Mouse (Mus musculus): Measurements from ENCODE around the gene Stk11. TPM values are rescaled to one million over a fixed set of nuclear protein-coding genes. Genes with fewer than 3 reads are reported as not detected.

The Stk11 gene
- polyA plus RNA-seq, 1 experiment from 2014 or later: 18.1 TPM

DNA sequence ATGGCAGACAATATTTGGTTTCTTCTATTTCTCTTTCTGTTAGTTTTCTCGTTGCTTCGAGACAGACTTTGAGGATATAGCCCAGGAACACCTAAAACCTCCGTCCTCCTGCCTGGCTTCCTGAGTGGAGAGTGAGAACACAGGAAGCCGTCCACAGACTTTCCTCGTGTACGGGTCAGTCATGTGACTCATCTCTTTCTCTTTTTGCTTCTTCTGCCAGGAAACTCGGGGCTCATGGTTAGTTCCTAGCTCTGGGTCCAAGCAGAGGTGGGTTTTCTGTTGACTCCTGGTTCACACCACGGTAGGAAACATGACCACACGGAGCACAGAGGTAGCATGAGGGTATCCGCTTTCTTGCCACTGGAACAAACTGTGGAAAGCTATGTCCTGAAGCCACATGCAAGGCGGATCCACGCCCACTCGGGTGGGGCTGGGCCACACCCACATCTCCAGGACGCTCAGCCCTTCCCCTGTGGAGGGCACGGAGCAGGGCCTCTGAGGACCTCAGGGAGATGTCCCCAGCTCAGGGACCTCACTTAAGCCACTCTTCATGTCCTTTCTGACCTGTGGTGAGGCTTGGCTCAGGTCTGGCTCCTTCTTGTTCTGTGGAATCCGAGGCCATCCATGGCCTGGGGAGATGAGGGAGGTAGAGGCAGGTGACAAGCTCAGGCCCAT lies 35.1 kb upstream of the Stk11 start:
- H3K4me3 ChIP-seq: no peak overlapping the region
- H3K36me3 ChIP-seq (replicated peaks): peaks cover 78% of the 10 kb centered on the region
- peaks cover 13% of the 10 kb centered on the region for H3K4me1 ChIP-seq
- no peaks in the 10 kb centered on the region for H3K9me3 ChIP-seq
- DNase-seq (ENCODE audit: extremely low spot score, low spot score): no peak
- no peak overlapping the region for H3K27ac ChIP-seq
- 87% methylated on average over 16 of the region's 16 CpGs for WGBS
- H3K27me3 ChIP-seq (ENCODE audit: poor library complexity, severe bottlenecking): no peaks in the 10 kb centered on the region

DNA sequence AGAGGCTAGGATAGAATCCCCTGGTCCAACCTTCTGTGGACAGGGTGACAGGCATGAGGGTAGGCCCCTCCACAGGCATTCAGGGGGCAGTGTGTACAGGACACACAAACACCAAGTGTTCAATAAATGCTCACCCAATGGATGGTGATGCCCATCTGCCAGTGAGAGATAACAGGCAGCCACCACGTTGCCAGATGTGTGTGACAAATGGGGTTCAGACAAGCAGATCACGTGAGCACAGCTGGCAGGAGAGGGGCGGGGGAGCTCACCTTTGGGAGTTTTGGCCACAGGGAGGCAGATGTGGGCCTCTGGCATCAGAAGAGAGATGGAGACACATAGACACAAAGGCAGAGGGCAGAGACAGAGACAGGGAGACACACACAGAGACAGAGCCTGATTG lies 34.5 kb upstream of the Stk11 start:
- no peaks in the 10 kb centered on the region for H3K9me3 ChIP-seq
- H3K27ac ChIP-seq: no peak overlapping the region
- peaks cover 78% of the 10 kb centered on the region for H3K36me3 ChIP-seq (replicated peaks)
- 85% methylated on average over 3 of the region's 3 CpGs for WGBS
- H3K27me3 ChIP-seq (ENCODE audit: poor library complexity, severe bottlenecking): no peaks in the 10 kb centered on the region
- H3K4me1 ChIP-seq: peaks cover 7% of the 10 kb centered on the region
- DNase-seq (ENCODE audit: extremely low spot score, low spot score): no peak
- no peak overlapping the region for H3K4me3 ChIP-seq

DNA sequence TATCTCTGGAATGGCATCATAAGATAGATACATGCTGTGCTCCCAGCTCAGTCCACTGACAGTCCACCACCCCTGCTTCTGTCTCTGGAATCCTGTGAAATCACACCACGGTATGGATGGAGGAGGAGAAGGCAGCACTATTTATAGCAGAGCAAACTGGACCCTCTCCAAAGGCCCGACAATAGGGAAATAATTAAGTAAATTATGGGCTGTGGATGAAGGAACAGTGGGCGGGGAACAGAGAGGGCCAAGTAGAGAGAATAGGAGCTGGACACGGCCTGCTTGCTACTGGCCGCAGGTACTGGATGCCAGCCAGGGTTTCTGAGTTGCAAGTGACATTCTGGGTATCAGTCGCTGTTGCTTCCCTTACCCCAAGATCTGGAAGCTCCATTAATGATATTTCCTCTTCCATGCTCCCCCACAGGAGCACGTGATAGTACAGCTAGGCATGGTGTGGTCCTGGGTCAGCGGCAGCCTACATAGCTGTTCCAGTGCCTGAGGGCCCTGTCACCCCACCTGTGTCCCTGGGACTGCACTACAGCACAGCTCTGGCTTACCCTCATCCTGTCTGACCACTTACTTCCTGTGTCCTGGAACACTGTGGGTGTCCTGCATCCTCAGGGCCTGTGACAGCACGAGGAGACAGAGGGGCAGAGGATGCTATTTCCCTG lies 30.7 kb upstream of the Stk11 start:
- H3K36me3 ChIP-seq (replicated peaks): peaks cover 59% of the 10 kb centered on the region
- no peaks in the 10 kb centered on the region for H3K9me3 ChIP-seq
- H3K4me3 ChIP-seq: no peak overlapping the region
- no peaks in the 10 kb centered on the region for H3K27me3 ChIP-seq (ENCODE audit: poor library complexity, severe bottlenecking)
- no peak for DNase-seq (ENCODE audit: extremely low spot score, low spot score)
- WGBS: 85% methylated on average over 9 of the region's 9 CpGs
- H3K4me1 ChIP-seq: peaks cover 10% of the 10 kb centered on the region; the same call in 1 of the 2 replicates
- H3K27ac ChIP-seq: no peak overlapping the region

DNA sequence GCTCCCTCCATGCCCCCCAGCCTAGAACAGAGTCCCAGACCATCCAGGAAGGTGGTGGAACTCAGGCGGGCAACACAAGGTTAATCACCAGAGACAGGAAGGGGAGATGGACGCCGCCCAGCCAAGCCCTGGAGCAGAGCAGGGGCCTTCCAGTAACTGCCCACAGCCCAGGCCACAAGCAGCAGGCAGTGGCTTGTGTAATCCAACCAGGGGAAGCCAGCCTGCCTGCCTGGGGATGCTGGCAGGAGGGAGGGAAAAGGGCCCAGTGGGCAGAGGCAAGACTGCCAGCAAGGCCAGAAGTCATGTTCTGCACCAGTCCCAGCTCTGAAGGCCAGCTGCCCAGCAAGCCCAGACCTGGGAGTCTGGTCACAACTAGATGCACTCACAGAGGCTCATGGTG lies 28.8 kb upstream of the Stk11 start:
- no peak for DNase-seq (ENCODE audit: extremely low spot score, low spot score)
- H3K4me3 ChIP-seq: no peak overlapping the region; the same call in 1 of the 2 replicates
- no peaks in the 10 kb centered on the region for H3K9me3 ChIP-seq
- H3K27ac ChIP-seq: no peak overlapping the region
- WGBS: 70% methylated on average over 3 of the region's 3 CpGs
- peaks cover 4% of the 10 kb centered on the region; the same call in 1 of the 2 replicates for H3K4me1 ChIP-seq
- peaks cover 53% of the 10 kb centered on the region for H3K36me3 ChIP-seq (replicated peaks)
- H3K27me3 ChIP-seq (ENCODE audit: poor library complexity, severe bottlenecking): no peaks in the 10 kb centered on the region

DNA sequence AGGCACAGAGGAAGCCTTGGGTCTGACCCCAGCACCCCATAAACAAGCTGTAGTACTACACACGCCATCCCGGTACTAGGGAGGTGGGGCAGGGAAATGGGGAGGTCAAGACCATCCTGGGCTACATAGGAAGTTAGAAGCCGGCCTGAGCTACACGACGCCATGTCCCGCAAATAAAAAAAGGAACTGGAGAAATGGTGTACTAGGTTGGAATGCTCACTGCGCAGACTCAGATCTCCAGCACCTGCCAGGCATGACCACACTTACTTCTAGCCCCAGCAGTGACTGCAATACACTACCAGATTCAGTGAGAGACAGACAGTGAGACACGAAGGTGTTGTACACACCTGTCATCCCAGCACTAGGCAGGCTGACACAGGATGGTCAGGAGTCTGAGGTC lies 28.1 kb upstream of the Stk11 start:
- peaks cover 48% of the 10 kb centered on the region for H3K36me3 ChIP-seq (replicated peaks)
- H3K4me3 ChIP-seq: no peak overlapping the region
- no peaks in the 10 kb centered on the region for H3K9me3 ChIP-seq
- DNase-seq (ENCODE audit: extremely low spot score, low spot score): no peak
- no peak overlapping the region for H3K27ac ChIP-seq
- 92% methylated on average over 8 of the region's 8 CpGs for WGBS
- H3K4me1 ChIP-seq: peaks cover 4% of the 10 kb centered on the region; the same call in 1 of the 2 replicates
- no peaks in the 10 kb centered on the region for H3K27me3 ChIP-seq (ENCODE audit: poor library complexity, severe bottlenecking)

DNA sequence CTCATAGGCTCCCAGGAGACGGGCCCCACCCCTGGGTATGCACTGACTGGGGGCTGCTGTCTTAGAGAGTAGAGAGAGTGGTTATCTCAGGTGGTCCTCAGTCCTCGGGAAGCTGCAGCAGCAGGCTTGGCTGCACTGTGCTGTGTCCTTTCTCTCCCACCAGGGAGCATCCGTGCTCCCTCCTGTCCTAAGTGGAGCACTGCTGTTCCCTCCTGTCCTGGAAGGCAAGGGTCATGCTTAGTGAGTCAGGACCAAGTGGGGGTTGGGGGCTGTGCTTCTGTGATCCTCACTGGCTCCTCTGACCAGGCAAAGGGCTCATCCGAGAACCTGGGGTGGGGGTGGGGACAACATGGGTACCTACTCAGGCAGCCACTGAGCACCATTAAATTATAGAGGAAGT lies 26.5 kb upstream of the Stk11 start:
- H3K27ac ChIP-seq: 0 out of 2 replicates have a peak overlapping the region, but pooled peaks have one; percentile 20

DNA sequence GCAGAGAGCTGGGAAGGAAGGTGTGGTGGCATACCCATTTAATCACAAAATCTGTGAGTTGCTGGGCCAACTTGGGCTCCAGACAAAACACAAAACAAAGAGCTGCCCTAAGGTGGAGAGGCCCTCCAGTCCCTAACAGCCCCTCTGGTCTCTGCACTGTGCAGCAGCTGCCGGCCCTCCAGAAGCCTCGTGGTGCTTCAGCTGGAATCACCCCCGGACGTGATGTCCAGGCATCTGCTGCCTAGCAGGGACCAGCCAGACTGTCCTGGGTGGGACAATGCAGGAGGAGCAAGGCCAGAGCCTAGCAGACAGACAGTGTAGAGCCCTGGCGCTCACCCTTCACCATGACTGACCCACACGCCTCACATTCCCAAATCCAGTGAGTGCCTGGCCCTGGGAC lies 24.1 kb upstream of the Stk11 start:
- H3K27ac ChIP-seq: no peak overlapping the region
- H3K27me3 ChIP-seq (ENCODE audit: poor library complexity, severe bottlenecking): no peaks in the 10 kb centered on the region
- 93% methylated on average over 6 of the region's 6 CpGs for WGBS

More for the DNA sequence above, 26.5 kb upstream of the Stk11 start:
- no peak for DNase-seq (ENCODE audit: extremely low spot score, low spot score)
- Histone ChIP-seq H3K27me3 (ENCODE audit: poor library complexity, severe bottlenecking) (no peaks in the 10 kb centered on the region), H3K9me3 (no peaks in the 10 kb centered on the region), H3K36me3 (replicated peaks) (peaks cover 31% of the 10 kb centered on the region), H3K4me3 (no peak overlapping the region), H3K4me1 (peaks cover 11% of the 10 kb centered on the region; the same call in 1 of the 2 replicates)
- 65% methylated on average over 4 of the region's 4 CpGs for WGBS

DNA sequence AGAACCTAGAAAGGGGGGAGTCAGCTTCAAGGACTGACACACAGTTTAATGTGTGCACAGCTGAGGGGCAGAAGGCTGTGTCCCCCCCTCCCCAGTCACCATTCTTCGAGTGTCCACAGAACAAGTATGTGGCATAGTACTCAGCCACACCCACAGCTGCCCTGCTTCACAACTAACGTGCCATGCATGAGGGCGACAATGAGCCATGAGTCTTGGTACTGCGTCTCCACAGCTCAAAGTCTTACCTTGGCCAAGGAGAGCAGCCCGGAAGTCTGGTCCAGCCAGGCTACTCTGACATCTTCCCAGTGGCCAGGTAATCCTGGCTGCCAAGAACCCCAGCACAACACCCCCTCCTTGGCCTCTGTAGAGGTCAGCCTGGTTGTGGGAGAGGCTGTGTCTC lies 22.9 kb upstream of the Stk11 start:
- Histone ChIP-seq H3K36me3 (replicated peaks) (peaks cover 14% of the 10 kb centered on the region), H3K9me3 (no peaks in the 10 kb centered on the region), H3K4me3 (no peak overlapping the region), H3K27ac (no peak overlapping the region), H3K27me3 (ENCODE audit: poor library complexity, severe bottlenecking) (no peaks in the 10 kb centered on the region), H3K4me1 (peaks cover 33% of the 10 kb centered on the region)
- WGBS: 89% methylated on average over 5 of the region's 5 CpGs
- no peak for DNase-seq (ENCODE audit: extremely low spot score, low spot score)

More for the DNA sequence above, 24.1 kb upstream of the Stk11 start:
- H3K4me3 ChIP-seq: no peak overlapping the region
- no peak for DNase-seq (ENCODE audit: extremely low spot score, low spot score)
- H3K36me3 ChIP-seq (replicated peaks): peaks cover 14% of the 10 kb centered on the region
- H3K4me1 ChIP-seq: peaks cover 22% of the 10 kb centered on the region
- H3K9me3 ChIP-seq: no peaks in the 10 kb centered on the region

DNA sequence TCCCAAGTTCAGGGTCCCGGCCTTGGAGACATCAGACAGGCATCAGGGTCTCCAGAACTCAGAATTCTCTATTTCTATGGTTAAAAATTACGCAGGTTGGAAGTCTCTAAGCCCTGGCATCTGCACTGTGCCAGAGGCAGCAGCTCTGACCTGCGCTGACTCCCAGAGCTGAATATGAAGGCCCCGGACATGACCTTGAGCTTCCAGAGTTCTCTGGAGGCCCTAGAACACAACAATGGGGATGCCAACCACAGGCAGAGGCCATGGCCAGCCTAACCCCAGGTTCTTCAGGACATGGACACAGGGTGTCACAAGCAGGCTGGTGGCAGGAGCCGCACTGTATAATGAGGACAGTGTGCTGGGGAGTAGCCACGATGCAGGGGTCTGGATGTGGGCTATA lies 21.5 kb upstream of the Stk11 start:
- no peaks in the 10 kb centered on the region for H3K27me3 ChIP-seq (ENCODE audit: poor library complexity, severe bottlenecking)
- H3K9me3 ChIP-seq: no peaks in the 10 kb centered on the region
- peaks cover 14% of the 10 kb centered on the region for H3K36me3 ChIP-seq (replicated peaks)
- H3K4me3 ChIP-seq: no peak overlapping the region
- H3K4me1 ChIP-seq: peaks cover 45% of the 10 kb centered on the region
- no peak overlapping the region for H3K27ac ChIP-seq
- no peak for DNase-seq (ENCODE audit: extremely low spot score, low spot score)
- 89% methylated on average over 6 of the region's 6 CpGs for WGBS

DNA sequence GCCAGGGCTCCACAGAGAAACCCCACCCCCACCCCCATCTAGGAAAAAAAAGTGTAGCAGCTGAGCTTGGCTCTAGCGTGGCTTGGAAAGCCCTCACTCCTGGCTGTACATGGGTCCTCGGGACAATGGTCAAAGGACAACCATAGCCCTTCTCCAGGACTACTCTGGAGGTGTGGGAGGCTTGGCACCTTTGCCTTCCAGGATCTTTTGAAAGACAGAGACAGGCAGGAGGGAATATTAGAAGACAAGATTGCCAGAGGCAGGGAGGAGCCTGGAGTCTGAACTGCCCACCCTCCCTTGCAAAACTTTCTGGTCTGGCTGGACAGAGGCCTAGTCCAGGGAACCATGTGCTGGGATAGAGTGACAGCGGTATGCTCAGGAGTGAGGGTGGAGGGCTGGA lies 20.9 kb upstream of the Stk11 start:
- Histone ChIP-seq H3K4me1 (peaks cover 45% of the 10 kb centered on the region), H3K36me3 (replicated peaks) (peaks cover 14% of the 10 kb centered on the region), H3K27ac (no peak overlapping the region), H3K4me3 (no peak overlapping the region), H3K9me3 (no peaks in the 10 kb centered on the region), H3K27me3 (ENCODE audit: poor library complexity, severe bottlenecking) (no peaks in the 10 kb centered on the region)
- 81% methylated on average over 3 of the region's 3 CpGs for WGBS
- DNase-seq (ENCODE audit: extremely low spot score, low spot score): no peak

DNA sequence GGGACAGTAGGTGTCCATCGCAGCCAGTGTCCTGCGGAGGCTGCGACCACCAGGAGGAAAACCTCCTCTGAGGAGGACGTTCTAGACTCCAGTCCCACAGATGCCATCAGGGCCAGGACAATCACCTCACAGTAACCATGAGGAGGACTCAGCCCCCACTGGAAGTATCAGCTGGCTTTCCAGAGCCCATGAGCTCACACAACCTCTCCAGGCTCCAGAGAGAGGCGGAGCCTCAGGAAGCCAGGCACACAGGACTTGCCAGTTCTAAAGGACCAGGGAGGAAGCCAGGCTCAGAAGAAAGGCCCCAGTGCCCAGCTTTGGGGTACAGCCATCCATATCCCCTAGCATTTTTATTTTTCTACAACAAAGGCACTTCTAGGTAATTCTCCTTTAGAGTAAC lies 20.1 kb upstream of the Stk11 start:
- Histone ChIP-seq H3K9me3 (no peaks in the 10 kb centered on the region), H3K4me1 (peaks cover 50% of the 10 kb centered on the region), H3K27me3 (ENCODE audit: poor library complexity, severe bottlenecking) (no peaks in the 10 kb centered on the region), H3K4me3 (no peak overlapping the region), H3K36me3 (replicated peaks) (peaks cover 11% of the 10 kb centered on the region), H3K27ac (no peak overlapping the region)
- DNase-seq (ENCODE audit: extremely low spot score, low spot score): no peak
- 88% methylated on average over 5 of the region's 5 CpGs for WGBS

DNA sequence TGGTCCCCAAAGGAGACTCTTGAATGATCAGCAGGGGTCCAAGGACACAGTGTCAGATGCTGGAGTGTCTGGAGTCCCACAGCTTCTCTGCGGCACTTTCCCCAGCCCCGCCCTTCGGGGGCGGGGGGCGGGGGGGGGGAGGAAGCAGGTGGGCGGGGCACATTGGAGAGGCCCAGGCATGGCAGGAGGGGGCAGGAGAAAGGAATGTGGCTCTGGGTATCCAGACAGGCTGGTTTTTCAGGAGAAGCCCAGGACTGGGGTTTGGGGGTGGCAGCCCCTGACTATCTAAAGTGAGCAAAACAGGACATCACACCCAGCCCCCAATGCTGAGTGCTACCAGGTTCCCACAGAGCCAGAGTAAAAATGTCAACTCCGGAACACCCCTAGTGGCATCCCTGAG lies 18.3 kb upstream of the Stk11 start:
- H3K36me3 ChIP-seq (replicated peaks): no peaks in the 10 kb centered on the region; the same call in 1 of the 2 replicates
- DNase-seq (ENCODE audit: extremely low spot score, low spot score): no peak
- H3K4me1 ChIP-seq: peaks cover 66% of the 10 kb centered on the region
- no peaks in the 10 kb centered on the region for H3K27me3 ChIP-seq (ENCODE audit: poor library complexity, severe bottlenecking)
- 20% methylated on average over 6 of the region's 7 CpGs for WGBS
- H3K9me3 ChIP-seq: no peaks in the 10 kb centered on the region
- H3K4me3 ChIP-seq: 0 out of 2 replicates have a peak overlapping the region, but pooled peaks have one; percentile 25
- H3K27ac ChIP-seq: peak overlapping the region; percentile 20

DNA sequence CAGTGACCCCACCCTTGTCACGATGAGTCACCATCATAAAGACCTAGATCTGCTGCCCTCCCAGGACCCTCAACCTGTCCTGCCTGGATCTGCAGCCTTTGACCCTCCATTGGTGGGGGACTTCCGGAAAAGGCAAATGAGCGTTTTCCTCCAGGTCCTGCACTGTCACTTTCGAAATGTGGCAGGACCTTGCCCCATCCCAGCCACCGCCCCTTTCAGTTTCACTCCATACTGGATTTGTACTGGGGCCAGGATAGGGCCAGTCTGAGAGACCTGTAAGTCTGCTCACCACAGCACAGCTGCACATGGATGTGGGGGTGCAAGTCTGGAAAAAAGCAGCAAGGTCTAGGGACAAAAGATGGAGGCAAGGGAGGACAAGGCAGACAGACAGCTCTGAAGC lies 17.0 kb upstream of the Stk11 start:
- H3K9me3 ChIP-seq: no peaks in the 10 kb centered on the region
- DNase-seq (ENCODE audit: extremely low spot score, low spot score): no peak
- H3K27ac ChIP-seq: no peak overlapping the region
- WGBS: 89% methylated on average over 5 of the region's 5 CpGs
- H3K4me3 ChIP-seq: no peak overlapping the region
- H3K4me1 ChIP-seq: peaks cover 71% of the 10 kb centered on the region
- no peaks in the 10 kb centered on the region for H3K36me3 ChIP-seq (replicated peaks)
- no peaks in the 10 kb centered on the region for H3K27me3 ChIP-seq (ENCODE audit: poor library complexity, severe bottlenecking)

Measured in forebrain, embryonic 10.5 days (tissue).